Mouse (Mus musculus) testis, adult 2 months (tissue): ENCODE data around the gene Trip12.

Experiments used
- CTCF ChIP-seq: fragments of 200-500 bp; IDR thresholded peaks from 2 replicates; pipeline ENCODE4 v1.5.1; 2012; ENCODE audit warnings: low read depth, mild to moderate bottlenecking, inconsistent platforms, low read length, moderate library complexity; ENCODE audit not compliant: control insufficient read depth, insufficient read depth, insufficient replicate concordance
- POLR2A ChIP-seq: fragments of 200-500 bp; IDR thresholded peaks from 2 replicates; pipeline ENCODE4 v1.6.1; 2012; ENCODE audit warnings: low read depth, mild to moderate bottlenecking, inconsistent platforms, low read length, moderate library complexity; ENCODE audit not compliant: control insufficient read depth

- TF ChIP-seq CTCF = no peak
- TF ChIP-seq POLR2A = no peak
Observed at GRCm38 (mm10) chr1:84791393-84791792, 48.9 kb downstream of the Trip12 start.
